Mouse (Mus musculus): ENCODE results near the gene Rnaseh2c. TPM values are rescaled to one million over a fixed set of nuclear protein-coding genes. Genes with fewer than 3 reads are reported as not detected.
A peak's percentile ranks its signal among the peaks of the same experiment; 100 is the strongest.

Rnaseh2c gene
- polyA plus RNA-seq, 3 experiments from 2014 or later, result 40.8 to 104 (median 97.1) TPM

GRCm38 (mm10) chr19:5575336-5575735 lies 26.3 kb upstream of the Rnaseh2c start:
- no peak for ATAC-seq

- ATAC-seq, result no peak
Observed at GRCm38 (mm10) chr19:5579971-5580370, 21.7 kb upstream of the Rnaseh2c start.

GRCm38 (mm10) chr19:5580776-5581175 lies 20.9 kb upstream of the Rnaseh2c start:
- ATAC-seq, result no peak

- no peak for ATAC-seq
Observed at GRCm38 (mm10) chr19:5581995-5582394, 19.7 kb upstream of the Rnaseh2c start.

- no peak for ATAC-seq
Observed at GRCm38 (mm10) chr19:5589159-5589558, 12.5 kb upstream of the Rnaseh2c start.

- ATAC-seq, result no peak
Observed at GRCm38 (mm10) chr19:5591888-5592287, 9.8 kb upstream of the Rnaseh2c start.

- ATAC-seq, result no peak
Observed at GRCm38 (mm10) chr19:5599224-5599623, 2.4 kb upstream of the Rnaseh2c start.

- ATAC-seq, result no peak
Observed at GRCm38 (mm10) chr19:5603664-5604063, 2.0 kb downstream of the Rnaseh2c start.

- no peak for ATAC-seq
Observed at GRCm38 (mm10) chr19:5605126-5605525, 3.5 kb downstream of the Rnaseh2c start.

GRCm38 (mm10) chr19:5606196-5606595 lies 4.5 kb downstream of the Rnaseh2c start:
- ATAC-seq, result no peak

- ATAC-seq, result no peak
Observed at GRCm38 (mm10) chr19:5607705-5608410, 6.2 kb downstream of the Rnaseh2c start.

GRCm38 (mm10) chr19:5608707-5609106 lies 7.0 kb downstream of the Rnaseh2c start:
- no peak for ATAC-seq

GRCm38 (mm10) chr19:5609171-5609546 lies 7.5 kb downstream of the Rnaseh2c start:
- ATAC-seq, result no peak

- peak; percentile 90 for ATAC-seq
Observed at GRCm38 (mm10) chr19:5609547-5610404, 8.1 kb downstream of the Rnaseh2c start, which contains the start of gene Kat5. Gene Kat5, minus strand, starts transcription at chr19:5610237.

- no peak for ATAC-seq
Observed at GRCm38 (mm10) chr19:5611973-5612372, 10.3 kb downstream of the Rnaseh2c start.

GRCm38 (mm10) chr19:5612762-5613411 lies 11.2 kb downstream of the Rnaseh2c start:
- ATAC-seq, result no peak

- ATAC-seq, result no peak
Observed at GRCm38 (mm10) chr19:5614953-5615352, 13.3 kb downstream of the Rnaseh2c start.

GRCm38 (mm10) chr19:5620007-5620406 lies 18.3 kb downstream of the Rnaseh2c start:
- no peak for ATAC-seq

GRCm38 (mm10) chr19:5621884-5622283 lies 20.2 kb downstream of the Rnaseh2c start:
- ATAC-seq, result no peak

GRCm38 (mm10) chr19:5625311-5625710 lies 23.6 kb downstream of the Rnaseh2c start:
- ATAC-seq, result no peak

GRCm38 (mm10) chr19:5629907-5630306 lies 28.2 kb downstream of the Rnaseh2c start:
- no peak for ATAC-seq

GRCm38 (mm10) chr19:5632120-5632519 lies 30.4 kb downstream of the Rnaseh2c start:
- ATAC-seq, result no peak

GRCm38 (mm10) chr19:5636036-5636570 lies 34.4 kb downstream of the Rnaseh2c start:
- no peak for ATAC-seq

All from inflammation-experienced regulatory T-cells, adult 6 months (primary cell).